Mouse (Mus musculus) hindbrain, embryonic 11.5 days (tissue): ENCODE results near the gene Eva1c. TPM values are rescaled to one million over a fixed set of nuclear protein-coding genes. Genes with fewer than 3 reads are reported as not detected.

Experiments
- ATAC-seq: fragments of 200-750 bp; cut with Nextera tagmentation; 2 replicates; pipeline ENCODE4 v1.8.0; 2017; ENCODE audit warnings: mild to moderate bottlenecking, moderate TSS enrichment, moderate library complexity; ENCODE audit not compliant: low FRiP score
- DNase-seq: peaks from one replicate; pipeline ENCODE4 v3.0.0-alpha.2; 2015; ENCODE audit warnings: low spot score
- H3K27ac ChIP-seq: fragments of 300-500 bp; sonication (generic); 2 replicates; pipeline ENCODE4 v1.5.1; 2014; ENCODE audit warnings: mild to moderate bottlenecking, low read depth, low read length
- H3K27me3 ChIP-seq: fragments of 300-500 bp; sonication (generic); 2 replicates; pipeline ENCODE4 v1.6.1; 2014; ENCODE audit warnings: mild to moderate bottlenecking, low read length, moderate library complexity, mixed read lengths; ENCODE audit not compliant: control insufficient read depth, insufficient read depth
- H3K36me3 ChIP-seq: fragments of 300-500 bp; sonication (generic); 2 replicates; pipeline ENCODE4 v1.6.1; 2014; ENCODE audit warnings: mild to moderate bottlenecking, low read length, moderate library complexity, mixed read lengths; ENCODE audit not compliant: control insufficient read depth, insufficient read depth
- H3K4me1 ChIP-seq: fragments of 300-500 bp; sonication (generic); replicated peaks from 2 replicates; pipeline ENCODE4 v1.6.1; 2014; ENCODE audit warnings: low read length, mixed read lengths; ENCODE audit not compliant: control insufficient read depth, insufficient read depth
- H3K4me2 ChIP-seq: fragments of 300-500 bp; sonication (generic); replicated peaks from 2 replicates; pipeline ENCODE4 v1.6.1; 2014; ENCODE audit warnings: mild to moderate bottlenecking, low read depth, low read length
- H3K4me3 ChIP-seq: fragments of 300-500 bp; sonication (generic); 2 replicates; pipeline ENCODE4 v1.5.1; 2014; ENCODE audit warnings: low read depth, low read length
- H3K9ac ChIP-seq: fragments of 300-500 bp; sonication (generic); 2 replicates; pipeline ENCODE4 v1.6.1; 2014; ENCODE audit warnings: low read depth, low read length
- H3K9me3 ChIP-seq: fragments of 300-500 bp; sonication (generic); 2 replicates; pipeline ENCODE4 v1.6.1; 2016; ENCODE audit warnings: low read length; ENCODE audit not compliant: control insufficient read depth
- WGBS: fragments of 180-500 bp; shearing (Covaris S2); extraction: QIAGEN DNeasy Blood & Tissue Kit; methylation state at CpG from one replicate; pipeline ENCODE4 v1.1.7; 2014; 5-methylcytosine and 5-hydroxymethylcytosine counted together
- polyA plus RNA-seq: library from polyadenylated mRNA; unstranded; fragments of >200 nt; fragmentation: Nextera tagmentation; extraction: Ambion mirVana; gene quantifications from 2 replicates; pipeline ENCODE4 v1.2.1, GENCODE M21; 2014

Gene Eva1c
- polyA plus RNA-seq, 1 experiment from 2014 or later: 1.9 TPM

- ATAC-seq (no peak), DNase-seq (no peak)
- no peak overlapping the region for H3K4me2 ChIP-seq
- no peaks in the 10 kb centered on the region for H3K27me3 ChIP-seq
- H3K4me1 ChIP-seq: no peaks in the 10 kb centered on the region
- WGBS: 59% methylated on average over 17 of the region's 17 CpGs
- no peak overlapping the region for H3K4me3 ChIP-seq
- no peak overlapping the region for H3K9ac ChIP-seq
- H3K27ac ChIP-seq: no peak overlapping the region
- H3K36me3 ChIP-seq: no peaks in the 10 kb centered on the region
- H3K9me3 ChIP-seq: no peaks in the 10 kb centered on the region
Observed at GRCm38 (mm10) chr16:90950354-90950963, 123.9 kb downstream of the Eva1c start.

GRCm38 (mm10) chr16:90953147-90953546 is 126.6 kb downstream of the Eva1c start:
- Histone ChIP-seq H3K27ac (no peak overlapping the region), H3K4me2 (no peak overlapping the region), H3K9ac (no peak overlapping the region), H3K27me3 (no peaks in the 10 kb centered on the region), H3K9me3 (no peaks in the 10 kb centered on the region), H3K4me1 (no peaks in the 10 kb centered on the region), H3K4me3 (no peak overlapping the region), H3K36me3 (no peaks in the 10 kb centered on the region)
- ATAC-seq (no peak), DNase-seq (no peak)
- WGBS: 89% methylated on average over 9 of the region's 9 CpGs

GRCm38 (mm10) chr16:90953770-90954169 is 127.3 kb downstream of the Eva1c start:
- Histone ChIP-seq H3K27me3 (no peaks in the 10 kb centered on the region), H3K4me2 (no peak overlapping the region), H3K36me3 (no peaks in the 10 kb centered on the region), H3K4me1 (no peaks in the 10 kb centered on the region), H3K4me3 (no peak overlapping the region), H3K9me3 (no peaks in the 10 kb centered on the region), H3K27ac (no peak overlapping the region), H3K9ac (no peak overlapping the region)
- WGBS: 96% methylated on average over 6 of the region's 6 CpGs
- ATAC-seq (no peak), DNase-seq (no peak)

Other genes starting within 250 kb of the Eva1c start
- 78.8 and 82.9 TPM in 2 replicates for gene Mis18a, start 99.3 kb upstream of the Eva1c start, polyA plus RNA-seq
- gene Mrap, start 88.5 kb upstream of the Eva1c start, polyA plus RNA-seq: 0.43 and 0.49 TPM in 2 replicates
- gene Urb1, start 16.3 kb upstream of the Eva1c start, polyA plus RNA-seq: 13.2 and 14.4 TPM in 2 replicates
- gene Cfap298, start 108.4 kb downstream of the Eva1c start, polyA plus RNA-seq: 53.1 and 57.3 TPM in 2 replicates
- gene Synj1, start 184.6 kb downstream of the Eva1c start, polyA plus RNA-seq: 25.3 and 30.5 TPM in 2 replicates
- 91.1 and 104 TPM in 2 replicates for gene Paxbp1, start 217.8 kb downstream of the Eva1c start, polyA plus RNA-seq